Mouse (Mus musculus): ENCODE measurements around the gene Tnfrsf21. TPM values are rescaled to one million over a fixed set of nuclear protein-coding genes. Genes with fewer than 3 reads are reported as not detected.

The Tnfrsf21 gene
- polyA plus RNA-seq, 1 experiment from 2014 or later, result 27.9 TPM

GRCm38 (mm10) chr17:42999446-42999977 is 16.8 kb upstream of the Tnfrsf21 start:
- H3K4me3 ChIP-seq, result no peak overlapping the region
- no peaks in the 10 kb centered on the region for H3K36me3 ChIP-seq
- H3K4me1 ChIP-seq, result no peaks in the 10 kb centered on the region
- no peak overlapping the region for H3K27ac ChIP-seq
- no peaks in the 10 kb centered on the region for H3K27me3 ChIP-seq
- no peak overlapping the region for H3K9ac ChIP-seq
- no peak for ATAC-seq (ENCODE audit: insufficient number of reproducible peaks, insufficient read depth, low FRiP score, low TSS enrichment)
- 76% methylated on average over 7 of the region's 7 CpGs for WGBS
- no peak overlapping the region for H3K4me2 ChIP-seq (replicated peaks)
- H3K9me3 ChIP-seq, result no peaks in the 10 kb centered on the region

GRCm38 (mm10) chr17:43000598-43000997 is 15.8 kb upstream of the Tnfrsf21 start:
- Histone ChIP-seq H3K9ac (no peak overlapping the region), H3K27ac (no peak overlapping the region), H3K27me3 (no peaks in the 10 kb centered on the region), H3K4me2 (replicated peaks) (no peak overlapping the region), H3K4me1 (no peaks in the 10 kb centered on the region), H3K4me3 (no peak overlapping the region), H3K9me3 (no peaks in the 10 kb centered on the region), H3K36me3 (no peaks in the 10 kb centered on the region)
- no peak for ATAC-seq (ENCODE audit: insufficient number of reproducible peaks, insufficient read depth, low FRiP score, low TSS enrichment)
- 88% methylated on average over 7 of the region's 7 CpGs for WGBS

- Histone ChIP-seq H3K4me1 (peaks cover under 1% of the 10 kb centered on the region; the same call in 1 of the 2 replicates), H3K9ac (no peak overlapping the region), H3K27me3 (peaks cover 3% of the 10 kb centered on the region; the same call in 1 of the 2 replicates), H3K9me3 (no peaks in the 10 kb centered on the region), H3K27ac (no peak overlapping the region), H3K4me2 (replicated peaks) (no peak overlapping the region), H3K4me3 (no peak overlapping the region), H3K36me3 (no peaks in the 10 kb centered on the region)
- WGBS, result 21% methylated on average over 6 of the region's 6 CpGs
- ATAC-seq (ENCODE audit: insufficient number of reproducible peaks, insufficient read depth, low FRiP score, low TSS enrichment), result no peak
Observed at GRCm38 (mm10) chr17:43012718-43013117, 3.6 kb upstream of the Tnfrsf21 start.

- Histone ChIP-seq H3K9me3 (no peaks in the 10 kb centered on the region), H3K4me2 (replicated peaks) (peak overlapping the region; percentile 91), H3K4me1 (peaks cover 6% of the 10 kb centered on the region; the same call in 1 of the 2 replicates), H3K36me3 (no peaks in the 10 kb centered on the region), H3K9ac (peak overlapping the region; percentile 85), H3K27me3 (no peaks in the 10 kb centered on the region), H3K4me3 (peak overlapping the region; percentile 81), H3K27ac (peak overlapping the region; percentile 81; the same call in 1 of the 2 replicates)
- ATAC-seq (ENCODE audit: insufficient number of reproducible peaks, insufficient read depth, low FRiP score, low TSS enrichment), result peak; percentile 36; the same call in 1 of the 2 replicates
- WGBS, result 2% methylated on average over 39 of the region's 40 CpGs
Observed at GRCm38 (mm10) chr17:43017341-43018052, 1.1 kb downstream of the Tnfrsf21 start.

GRCm38 (mm10) chr17:43018071-43018470 is 1.7 kb downstream of the Tnfrsf21 start:
- Histone ChIP-seq H3K27me3 (no peaks in the 10 kb centered on the region), H3K4me1 (peaks cover 6% of the 10 kb centered on the region; the same call in 1 of the 2 replicates), H3K27ac (no peak overlapping the region), H3K9ac (peak overlapping the region; percentile 85; the same call in 1 of the 2 replicates), H3K4me2 (replicated peaks) (peak overlapping the region; percentile 91), H3K36me3 (no peaks in the 10 kb centered on the region), H3K9me3 (no peaks in the 10 kb centered on the region), H3K4me3 (peak overlapping the region; percentile 81)
- no peak for ATAC-seq (ENCODE audit: insufficient number of reproducible peaks, insufficient read depth, low FRiP score, low TSS enrichment)

GRCm38 (mm10) chr17:43019660-43020059 is 3.3 kb downstream of the Tnfrsf21 start:
- H3K4me2 ChIP-seq (replicated peaks), result no peak overlapping the region
- no peak for ATAC-seq (ENCODE audit: insufficient number of reproducible peaks, insufficient read depth, low FRiP score, low TSS enrichment)
- 94% methylated on average over 9 of the region's 9 CpGs for WGBS
- no peaks in the 10 kb centered on the region for H3K9me3 ChIP-seq
- H3K9ac ChIP-seq, result no peak overlapping the region
- H3K27me3 ChIP-seq, result no peaks in the 10 kb centered on the region
- H3K27ac ChIP-seq, result no peak overlapping the region
- H3K36me3 ChIP-seq, result no peaks in the 10 kb centered on the region
- H3K4me1 ChIP-seq, result peaks cover 6% of the 10 kb centered on the region; the same call in 1 of the 2 replicates
- no peak overlapping the region for H3K4me3 ChIP-seq

GRCm38 (mm10) chr17:43021017-43021416 is 4.7 kb downstream of the Tnfrsf21 start:
- Histone ChIP-seq H3K27ac (no peak overlapping the region), H3K36me3 (no peaks in the 10 kb centered on the region), H3K4me3 (no peak overlapping the region), H3K4me2 (replicated peaks) (no peak overlapping the region), H3K9me3 (no peaks in the 10 kb centered on the region), H3K27me3 (no peaks in the 10 kb centered on the region), H3K9ac (no peak overlapping the region), H3K4me1 (peaks cover 6% of the 10 kb centered on the region; the same call in 1 of the 2 replicates)
- no peak for ATAC-seq (ENCODE audit: insufficient number of reproducible peaks, insufficient read depth, low FRiP score, low TSS enrichment)
- 95% methylated on average over 5 of the region's 5 CpGs for WGBS

- H3K4me3 ChIP-seq, result no peak overlapping the region
- 96% methylated on average over 9 of the region's 9 CpGs for WGBS
- no peak overlapping the region for H3K27ac ChIP-seq
- H3K4me2 ChIP-seq (replicated peaks), result no peak overlapping the region
- H3K4me1 ChIP-seq, result peaks cover 6% of the 10 kb centered on the region; the same call in 1 of the 2 replicates
- no peak overlapping the region for H3K9ac ChIP-seq
- no peaks in the 10 kb centered on the region for H3K27me3 ChIP-seq
- no peak for ATAC-seq (ENCODE audit: insufficient number of reproducible peaks, insufficient read depth, low FRiP score, low TSS enrichment)
- H3K9me3 ChIP-seq, result no peaks in the 10 kb centered on the region
- no peaks in the 10 kb centered on the region for H3K36me3 ChIP-seq
Observed at GRCm38 (mm10) chr17:43022056-43022455, 5.7 kb downstream of the Tnfrsf21 start.

GRCm38 (mm10) chr17:43023637-43024217 is 7.4 kb downstream of the Tnfrsf21 start:
- Histone ChIP-seq H3K27me3 (no peaks in the 10 kb centered on the region), H3K36me3 (no peaks in the 10 kb centered on the region), H3K9me3 (no peaks in the 10 kb centered on the region), H3K4me2 (replicated peaks) (no peak overlapping the region), H3K4me1 (no peaks in the 10 kb centered on the region), H3K27ac (no peak overlapping the region), H3K9ac (no peak overlapping the region), H3K4me3 (no peak overlapping the region)
- 85% methylated on average over 12 of the region's 12 CpGs for WGBS
- no peak for ATAC-seq (ENCODE audit: insufficient number of reproducible peaks, insufficient read depth, low FRiP score, low TSS enrichment)

GRCm38 (mm10) chr17:43024531-43024930 is 8.2 kb downstream of the Tnfrsf21 start:
- H3K4me1 ChIP-seq, result no peaks in the 10 kb centered on the region
- no peak overlapping the region for H3K27ac ChIP-seq
- WGBS, result 85% methylated on average over 3 of the region's 3 CpGs
- no peaks in the 10 kb centered on the region for H3K36me3 ChIP-seq
- no peak overlapping the region for H3K4me2 ChIP-seq (replicated peaks)
- H3K9ac ChIP-seq, result no peak overlapping the region
- H3K4me3 ChIP-seq, result no peak overlapping the region
- no peaks in the 10 kb centered on the region for H3K9me3 ChIP-seq
- no peak for ATAC-seq (ENCODE audit: insufficient number of reproducible peaks, insufficient read depth, low FRiP score, low TSS enrichment)
- H3K27me3 ChIP-seq, result no peaks in the 10 kb centered on the region

GRCm38 (mm10) chr17:43025048-43025447 is 8.7 kb downstream of the Tnfrsf21 start:
- Histone ChIP-seq H3K9ac (no peak overlapping the region), H3K27me3 (no peaks in the 10 kb centered on the region), H3K4me2 (replicated peaks) (no peak overlapping the region), H3K4me1 (no peaks in the 10 kb centered on the region), H3K27ac (no peak overlapping the region), H3K9me3 (no peaks in the 10 kb centered on the region), H3K4me3 (no peak overlapping the region), H3K36me3 (no peaks in the 10 kb centered on the region)
- 88% methylated on average over 6 of the region's 6 CpGs for WGBS
- no peak for ATAC-seq (ENCODE audit: insufficient number of reproducible peaks, insufficient read depth, low FRiP score, low TSS enrichment)
